Mouse (Mus musculus): ENCODE data around the gene Tenm4. TPM values are rescaled to one million over a fixed set of nuclear protein-coding genes. Genes with fewer than 3 reads are reported as not detected.

Tenm4 gene
- total RNA-seq, 2 experiments from 2014 or later: 125 to 132 TPM

DNA sequence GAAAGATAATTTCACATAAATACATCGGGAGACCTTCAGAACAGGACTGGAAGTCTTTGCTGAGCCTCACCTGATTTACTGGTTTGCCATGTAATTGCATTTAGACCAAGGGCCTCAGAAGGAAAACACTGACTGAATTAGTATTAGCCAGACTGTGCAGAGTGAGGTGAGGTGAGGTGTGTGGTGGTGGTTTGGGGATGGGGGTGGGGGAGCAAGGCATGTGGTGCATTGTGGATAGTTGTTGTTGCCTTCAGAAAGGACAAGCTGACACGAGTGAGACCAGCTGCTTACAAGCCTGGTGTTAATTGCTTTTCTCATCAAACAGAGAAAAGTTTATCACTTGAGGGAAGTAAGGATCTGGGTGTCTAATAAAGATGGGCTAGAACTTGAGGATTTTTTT, 664.3 kb downstream of the Tenm4 start:
- no peak for DNase-seq (ENCODE audit: low spot score in 2 of 2)

DNA sequence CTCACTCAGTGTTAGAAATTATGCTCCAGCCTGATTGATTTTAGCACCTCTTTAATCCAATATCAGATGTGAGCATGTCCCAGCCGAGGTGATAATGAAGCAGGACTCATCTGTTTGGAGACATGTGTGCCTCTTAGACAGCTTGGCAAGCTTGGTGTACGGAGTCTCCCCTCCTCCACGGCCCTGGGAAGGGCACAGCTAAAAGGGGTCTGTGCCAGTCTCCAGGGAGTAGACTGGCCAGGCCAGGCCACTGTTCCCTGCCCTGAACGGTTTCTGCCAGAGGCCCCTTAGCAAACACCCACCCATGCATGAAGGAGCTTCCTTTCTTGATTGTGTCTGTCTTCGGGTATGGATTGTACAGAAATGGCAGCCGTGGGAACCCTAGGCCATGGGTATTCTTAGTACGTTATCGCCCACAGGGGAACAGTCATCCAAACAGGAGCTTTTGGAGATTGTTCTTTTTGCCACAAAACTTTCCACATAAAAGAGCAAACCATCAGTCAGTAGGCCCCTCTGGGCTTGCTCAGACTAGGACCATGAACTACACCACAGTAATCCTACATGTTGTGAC, 667.3 kb downstream of the Tenm4 start:
- peak in 1 of 2 experiments; percentile 47 for DNase-seq (ENCODE audit: low spot score in 2 of 2)

DNA sequence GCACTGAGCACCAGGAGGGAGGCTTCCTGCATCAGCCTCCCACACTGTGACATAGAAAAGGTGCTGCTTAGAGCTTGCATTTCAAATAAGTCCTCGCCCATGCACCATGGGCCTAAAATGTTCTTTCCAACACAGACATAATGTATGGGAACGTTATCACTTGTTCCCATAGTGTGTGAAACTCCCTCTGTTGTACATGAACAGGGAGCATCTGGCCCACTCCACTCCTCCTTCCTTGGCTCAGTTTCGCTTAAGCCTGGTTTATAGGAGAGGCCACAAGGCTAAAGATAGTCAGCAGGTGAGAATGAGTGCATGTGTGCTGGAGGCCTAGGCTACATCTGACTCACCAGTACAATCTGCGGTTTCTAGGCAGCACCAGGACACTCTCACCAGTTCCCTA, 667.9 kb downstream of the Tenm4 start:
- no peak for DNase-seq (ENCODE audit: low spot score in 2 of 2)

DNA sequence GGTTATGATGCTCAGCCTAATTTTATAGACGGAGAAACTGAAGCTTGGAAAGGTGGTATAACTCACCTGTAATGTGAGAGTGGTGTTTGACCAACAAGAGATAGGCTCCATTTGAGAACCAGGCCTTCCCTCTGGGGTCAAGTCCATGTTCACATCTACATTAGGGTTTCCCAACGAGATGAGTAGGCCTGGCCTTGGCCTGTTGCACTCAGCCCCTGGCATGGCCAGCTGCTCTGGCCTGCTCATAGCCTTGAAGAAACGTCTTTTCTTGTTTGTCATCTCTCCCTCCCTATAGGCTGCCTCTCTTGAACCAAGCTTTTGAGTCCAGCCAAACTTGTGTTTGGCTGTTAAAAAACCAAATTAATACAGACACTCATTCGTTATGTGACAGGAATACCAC, 668.5 kb downstream of the Tenm4 start:
- no peak for DNase-seq (ENCODE audit: low spot score in 2 of 2)

DNA sequence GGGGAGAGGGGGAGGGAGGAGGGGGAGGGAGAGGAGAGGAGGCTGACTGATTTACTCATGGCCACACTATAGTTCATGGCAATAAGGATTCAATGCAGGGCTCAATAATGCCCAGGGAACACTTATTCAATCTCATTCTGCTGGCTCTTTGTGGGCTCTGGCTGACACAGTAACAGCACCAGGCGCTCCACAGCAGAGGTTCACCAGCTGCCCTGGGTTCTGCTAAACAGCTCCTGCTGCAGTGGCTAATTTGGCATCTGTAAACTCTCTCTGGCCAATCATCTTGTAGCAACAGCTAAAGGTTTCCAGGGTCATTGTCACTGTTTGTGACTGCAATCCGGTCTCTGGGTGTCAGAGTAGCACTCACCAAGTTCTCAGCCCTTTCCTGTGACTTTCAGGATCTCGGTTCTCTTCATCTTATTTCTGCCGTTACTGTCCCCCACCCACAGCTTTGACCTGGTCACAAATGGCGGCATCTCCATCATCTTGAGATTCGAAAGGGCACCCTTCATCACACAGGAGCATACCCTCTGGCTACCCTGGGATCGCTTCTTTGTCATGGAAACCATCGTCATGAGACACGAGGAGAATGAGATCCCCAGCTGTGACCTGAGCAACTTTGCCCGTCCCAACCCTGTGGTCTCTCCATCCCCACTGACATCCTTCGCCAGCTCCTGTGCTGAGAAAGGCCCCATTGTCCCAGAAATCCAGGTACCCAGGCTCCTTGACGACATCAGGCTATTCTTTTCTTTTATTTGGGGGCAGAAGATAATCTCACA, 671.6 kb downstream of the Tenm4 start:
- no peak for DNase-seq (ENCODE audit: low spot score in 2 of 2)

DNA sequence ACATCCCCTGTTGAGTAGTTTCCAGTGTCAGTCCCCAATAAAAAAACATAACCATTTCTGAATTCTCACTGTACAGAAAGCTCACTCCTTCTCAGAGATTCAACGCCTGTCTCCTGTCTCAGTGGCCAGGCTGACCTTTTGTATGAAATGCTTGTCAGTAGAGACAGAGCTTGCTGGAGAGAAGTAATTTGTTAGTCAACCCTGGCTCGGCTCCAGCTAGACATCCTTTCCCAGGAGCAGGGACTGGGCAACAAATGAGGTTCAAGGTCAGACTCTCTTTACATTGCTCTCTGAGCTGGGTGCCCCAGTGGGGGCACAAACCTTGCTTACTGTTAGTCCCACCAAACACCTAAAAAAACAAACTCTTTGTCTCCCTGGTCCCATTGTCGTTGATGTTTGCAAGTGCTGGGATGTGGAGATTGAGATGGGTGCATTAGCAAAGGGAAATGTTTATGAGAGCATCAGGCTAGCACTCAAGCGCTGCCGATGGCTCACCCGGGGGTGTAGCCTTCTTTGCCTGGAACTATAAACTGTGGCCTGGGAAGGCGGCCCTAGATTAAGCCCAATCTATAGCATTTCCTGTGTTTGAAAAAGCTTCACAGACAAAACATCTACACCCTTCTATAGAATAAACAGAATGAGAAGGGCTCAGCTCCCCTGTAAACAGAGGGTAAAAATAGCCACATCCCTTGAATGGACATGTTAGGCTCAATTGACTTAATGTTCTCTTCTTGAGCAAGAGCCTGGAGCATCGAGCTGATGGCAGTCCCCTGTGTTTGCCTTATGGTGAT, 673.3 kb downstream of the Tenm4 start:
- no peak for DNase-seq (ENCODE audit: low spot score in 2 of 2)

DNA sequence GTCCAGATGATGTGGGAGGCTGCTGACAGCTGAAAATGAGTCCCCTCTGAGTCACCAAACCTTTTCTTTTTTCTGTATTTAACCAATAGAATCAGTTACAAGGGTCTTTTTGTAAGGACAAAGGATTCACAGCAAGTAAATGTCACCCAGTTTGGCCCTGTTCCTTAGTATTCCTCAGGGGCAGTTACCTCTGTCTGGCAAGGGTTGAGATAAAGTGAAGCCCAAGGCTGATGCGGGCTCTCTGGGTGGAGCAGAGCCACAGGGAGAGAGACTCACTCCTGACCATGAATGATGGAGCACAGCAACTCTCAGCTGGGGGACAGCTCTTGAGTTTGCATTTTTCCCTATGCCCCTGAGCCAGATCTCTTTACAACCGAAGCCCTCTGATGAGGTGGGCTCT, 681.7 kb downstream of the Tenm4 start:
- no peak for DNase-seq (ENCODE audit: low spot score in 2 of 2)

DNA sequence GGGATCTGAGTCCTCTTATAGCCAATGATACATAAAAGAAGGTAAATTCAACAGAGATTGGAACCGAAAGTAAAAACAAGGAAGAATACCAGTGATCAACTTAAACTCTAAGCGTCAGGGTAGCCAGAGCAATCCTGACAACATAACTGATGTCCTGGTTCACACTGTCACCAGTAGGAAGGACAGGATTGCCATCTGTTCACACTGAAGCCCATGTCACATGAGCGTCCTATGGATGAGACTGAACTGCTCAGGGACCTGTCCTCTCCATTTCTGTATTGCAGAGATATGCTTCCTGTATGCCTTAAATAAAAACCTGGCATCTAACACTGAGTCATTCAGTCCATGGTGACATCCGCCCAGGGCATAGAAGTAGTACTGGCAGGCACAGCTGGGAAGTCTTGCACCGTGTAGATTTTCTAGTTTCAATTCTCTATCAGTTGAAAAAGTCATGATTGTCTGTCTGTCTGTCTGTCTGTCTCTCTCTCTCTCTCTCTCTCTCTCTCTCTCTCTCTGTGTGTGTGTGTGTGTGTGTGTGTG, 684.9 kb downstream of the Tenm4 start:
- DNase-seq (ENCODE audit: low spot score in 2 of 2): no peak

- DNase-seq (ENCODE audit: low spot score in 2 of 2): no peak
Observed at GRCm38 (mm10) chr7:96856518-96856917, 685.5 kb downstream of the Tenm4 start.

DNA sequence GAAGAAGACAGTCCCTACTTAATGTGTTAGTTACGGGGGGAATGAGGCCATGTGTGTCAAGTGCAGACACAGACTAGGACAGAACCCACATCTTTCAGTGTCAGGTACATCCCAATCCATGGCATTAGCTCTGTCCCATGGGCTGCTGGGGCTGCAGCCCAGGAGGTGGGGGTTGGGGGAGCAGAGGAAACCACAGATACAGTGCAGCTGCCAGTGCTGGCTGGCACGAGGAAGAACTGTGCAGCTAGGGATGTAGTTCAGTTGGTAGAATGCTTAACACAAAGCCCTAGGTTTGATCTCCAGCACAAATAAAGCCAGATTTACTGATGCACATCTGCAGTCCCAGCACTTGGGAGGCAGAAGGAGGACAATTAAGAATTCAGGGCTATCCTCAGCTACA, 688.0 kb downstream of the Tenm4 start:
- DNase-seq (ENCODE audit: low spot score in 2 of 2): no peak

- DNase-seq (ENCODE audit: low spot score in 2 of 2): no peak
Observed at GRCm38 (mm10) chr7:96859684-96860083, 688.6 kb downstream of the Tenm4 start.

DNA sequence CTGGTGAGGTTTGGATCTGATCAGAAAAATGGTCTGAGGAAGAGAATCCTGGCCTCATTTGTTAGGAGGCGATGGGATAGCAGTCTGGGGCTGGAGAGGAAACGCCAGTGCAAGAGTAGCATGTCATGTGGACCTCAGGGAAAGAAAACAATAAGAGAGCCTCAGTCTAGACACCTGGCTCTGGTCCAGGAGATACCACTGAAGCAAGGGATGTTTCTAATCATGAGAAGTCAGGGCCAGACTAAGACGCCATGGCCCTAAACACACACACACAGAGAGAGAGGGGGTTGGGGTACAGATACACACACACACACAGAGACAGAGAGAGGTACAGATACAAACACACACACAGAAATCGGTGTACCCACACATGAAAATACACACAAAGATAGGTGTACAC, 689.6 kb downstream of the Tenm4 start:
- no peak for DNase-seq (ENCODE audit: low spot score in 2 of 2)

DNA sequence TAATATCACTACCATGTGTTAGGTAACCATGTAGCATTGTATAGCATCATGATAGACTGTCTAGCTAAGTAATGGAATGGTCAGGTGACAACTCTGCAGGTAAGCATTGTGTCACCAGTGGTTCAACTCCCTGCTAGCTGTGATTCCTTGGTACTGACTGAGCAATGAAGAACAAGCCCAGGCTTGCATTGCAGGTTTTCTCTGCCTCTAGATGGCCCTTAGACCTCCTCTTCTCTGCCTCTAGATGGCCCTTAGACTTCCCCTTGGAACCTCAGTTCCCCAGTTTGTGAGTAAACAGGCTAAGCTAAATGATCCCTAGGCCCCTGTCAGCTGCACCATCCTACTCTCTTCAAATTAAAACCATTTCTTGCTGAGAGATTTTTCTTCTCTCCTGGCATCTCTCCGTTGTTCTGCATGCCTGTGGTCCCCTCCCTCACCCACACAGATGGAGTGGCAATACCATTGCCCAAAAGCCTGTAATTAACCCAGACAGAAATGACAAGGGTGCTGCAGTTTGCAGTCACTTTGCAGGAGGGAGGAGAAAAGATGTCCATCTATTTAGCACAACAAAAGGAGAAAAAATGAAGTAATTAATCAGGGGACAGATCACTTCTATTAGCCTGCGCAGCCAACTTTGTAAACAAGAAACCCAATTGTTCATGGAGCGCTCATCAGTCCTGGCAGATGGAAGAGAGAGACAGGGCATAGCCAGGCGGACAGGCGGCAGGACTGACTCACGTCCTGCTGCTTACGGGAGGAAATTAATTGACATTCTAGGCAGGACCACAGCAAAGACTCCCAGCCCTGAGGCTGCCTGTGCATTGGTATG, 694.1 kb downstream of the Tenm4 start:
- peak; percentile 31 to 46 for DNase-seq (ENCODE audit: low spot score in 2 of 2)

GRCm38 (mm10) chr7:96869079-96869810, 698.2 kb downstream of the Tenm4 start:
- peak; percentile 53 to 72 for DNase-seq (ENCODE audit: low spot score in 2 of 2)

DNA sequence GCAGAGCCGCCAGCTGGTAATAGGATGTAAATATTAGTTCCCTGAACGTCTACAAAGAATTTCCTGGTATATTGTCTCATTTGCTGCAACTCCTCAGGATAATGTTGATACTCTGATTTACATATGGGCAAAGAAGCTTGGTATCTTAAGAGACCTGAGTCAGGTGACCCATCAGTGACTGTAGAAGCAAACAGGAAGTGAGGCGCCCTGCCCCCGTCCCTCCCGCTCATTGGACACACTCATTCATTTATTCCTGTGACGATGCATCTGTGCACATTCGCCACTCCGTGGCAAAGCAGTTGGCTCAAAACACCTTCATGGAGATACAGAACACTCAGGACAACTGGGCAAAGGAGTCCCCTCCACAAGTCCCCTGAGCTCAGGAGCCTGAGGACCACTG, 699.4 kb downstream of the Tenm4 start:
- DNase-seq (ENCODE audit: low spot score in 2 of 2): no peak

- no peak for DNase-seq (ENCODE audit: low spot score in 2 of 2)
Observed at GRCm38 (mm10) chr7:96871031-96871430, 700.0 kb downstream of the Tenm4 start.

- no peak for DNase-seq (ENCODE audit: low spot score in 2 of 2)
Observed at GRCm38 (mm10) chr7:96878511-96879276, 707.6 kb downstream of the Tenm4 start.

GRCm38 (mm10) chr7:96879593-96879992, 708.5 kb downstream of the Tenm4 start:
- no peak for DNase-seq (ENCODE audit: low spot score in 2 of 2)

DNA sequence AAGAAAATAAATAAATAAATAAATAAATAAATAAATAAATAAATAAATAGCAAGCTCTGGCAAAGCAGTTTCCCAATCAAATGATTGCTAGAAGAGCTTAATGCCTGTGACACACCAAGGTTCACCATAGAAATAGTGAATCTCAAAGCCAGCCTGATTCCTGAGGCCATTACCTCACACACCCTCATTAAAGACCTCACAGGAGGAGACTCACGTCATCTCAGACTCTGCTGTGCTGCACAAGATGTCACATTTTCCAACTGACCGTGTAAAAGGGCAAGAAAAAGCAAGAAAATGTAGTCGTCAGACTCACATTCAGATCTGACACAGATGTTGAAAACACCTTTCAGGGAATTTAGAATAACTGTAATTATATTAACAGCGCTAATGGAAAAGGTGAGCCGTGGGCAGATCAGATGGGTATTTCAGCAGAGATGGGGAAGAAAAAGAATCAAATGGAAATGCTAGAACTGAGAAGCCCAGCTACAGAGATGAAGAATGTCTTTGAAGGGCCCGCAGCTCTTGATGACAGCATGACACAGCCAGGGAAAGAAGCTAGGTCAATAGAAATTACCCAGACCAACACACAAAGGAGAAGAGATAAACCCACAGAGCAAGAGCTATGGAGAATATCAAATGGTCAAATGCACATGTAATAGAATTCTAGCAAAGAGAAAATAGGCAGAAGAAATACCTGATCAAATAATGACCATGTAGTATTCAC, 709.3 kb downstream of the Tenm4 start:
- DNase-seq (ENCODE audit: low spot score in 2 of 2): no peak
